In genomic region chr8:107205701-107206561, GRCm38 (mm10) we compare ENCODE assay signal across 8 mouse cellular contexts. TPM values are rescaled to one million over a fixed set of nuclear protein-coding genes. Genes with fewer than 3 reads are reported as not detected.
DNase-seq lines count a peak whose midpoint lies in the region; ATAC-seq and TF ChIP-seq lines count a peak whose summit lies in the region.
"Had no signal": no experiment of that assay in that cellular context is flagged by ENCODE, and none has a peak within 500 bp of the region (broad histone marks: within the 10 kb centered on the region; RNA-seq: fewer than 3 reads in every experiment).

No protein-coding gene starts in this region.

- peak; percentile 85 to 90 for DNase-seq in adrenal gland, adult (ENCODE audit: inconsistent age in 2 of 2, low spot score in 1 of 2)
- peak; percentile 83 to 89 for DNase-seq in cerebellum, postnatal 10 days
- DNase-seq in gastrocnemius, postnatal 36 days: peak; percentile 82 to 84
- peak; percentile 85 for DNase-seq in kidney, adult 9 months
- DNase-seq in limb, embryonic 14.5 days (ENCODE audit: low spot score): peak; percentile 34
- peak; percentile 43 for DNase-seq in right cerebral cortex, postnatal 25 days

- intact Hi-C loops in gastrocnemius, postnatal 36 days (cut with DNase I): loop anchor here (5.0 kb wide), 1 partner anchor 86 kb away; the partner anchor contains the start of gene Nfat5

- H3K4me1 ChIP-seq in limb, embryonic 14.5 days (ENCODE audit: control insufficient read depth, insufficient read depth, low read length): 0 out of 2 replicates have a peak, but pooled peaks cover 3% of the 10 kb centered on the region

- no peaks in the 10 kb centered on the region for H3K36me3 ChIP-seq in limb, embryonic 14.5 days (ENCODE audit: control insufficient read depth, insufficient read depth, low read length)

- 0 out of 2 replicates have a peak overlapping the region, but pooled peaks have one; percentile 5 for H3K27ac ChIP-seq in limb, embryonic 14.5 days (replicated peaks; ENCODE audit: low read depth, low read length)

- no peaks in the 10 kb centered on the region for H3K9me3 ChIP-seq in limb, embryonic 14.5 days (ENCODE audit: control insufficient read depth, low read length)

- H3K4me3 ChIP-seq in limb, embryonic 14.5 days (replicated peaks; ENCODE audit: low read length): no peak overlapping the region
- H3K4me3 ChIP-seq: erythroblast, embryonic 14.5 days had no signal

- no peak for TF ChIP-seq POLR2A in limb, embryonic 14.5 days (IDR thresholded peaks at IDR 0.05; ENCODE audit: borderline replicate concordance, extremely low read depth, insufficient read depth, insufficient read length)

- ATAC-seq in limb, embryonic 14.5 days (ENCODE audit: low FRiP score, low read depth): no peak
- ATAC-seq in megakaryocyte, adult 5-6 weeks (ENCODE audit: poor library complexity, severe bottlenecking): no peak

- H3K4me2 ChIP-seq in limb, embryonic 14.5 days (replicated peaks; ENCODE audit: low read depth, low read length, severe bottlenecking): no peak overlapping the region

- H3K27me3 ChIP-seq in limb, embryonic 14.5 days (ENCODE audit: control insufficient read depth, insufficient read depth, low read length): no peaks in the 10 kb centered on the region

- H3K9ac ChIP-seq in limb, embryonic 14.5 days (ENCODE audit: low read depth, low read length, severe bottlenecking): no peak overlapping the region

- 69% methylated on average over 23 of the region's 23 CpGs for WGBS in limb, embryonic 14.5 days

RNA-seq across cellular contexts. Expression of gene Cyb5b, which starts 55.5 kb away (rescaled TPM):
- total RNA-seq in gastrocnemius, postnatal 36 days (2021): 10 to 100 TPM; 29.6 to 30.8 TPM
- polyA plus RNA-seq in limb, embryonic 14.5 days (2012; rRNA removed): 57.2 and 60.3 TPM in 2 replicates
- polyA plus RNA-seq in limb, embryonic 14.5 days (2014; fragmentation: Nextera tagmentation; extraction: Ambion mirVana): 82.3 and 83.5 TPM in 2 replicates
- 41.8 and 43.9 TPM in 2 replicates for total RNA-seq in megakaryocyte, adult 5-6 weeks (2015)
- 43.9 and 46.7 TPM in 2 replicates for total RNA-seq in megakaryocyte, adult 5-6 weeks (2017)

Comparison
In these comparisons a context has a peak if more than half of its experiments do, and no peak if none do; other contexts are left out.
1. DNase-seq: peak in every context shown above with its lines; median percentile 88 in adrenal gland, adult; 86 in cerebellum, postnatal 10 days; 85 in kidney, adult 9 months; 83 in gastrocnemius, postnatal 36 days; 43 in right cerebral cortex, postnatal 25 days; 34 in limb, embryonic 14.5 days.